Mouse (Mus musculus) inflammation-experienced regulatory T-cells, adult 16 weeks (primary cell): Measurements from ENCODE around the gene Aadacl2. TPM values are rescaled to one million over a fixed set of nuclear protein-coding genes. Genes with fewer than 3 reads are reported as not detected.

Source experiments
- polyA plus RNA-seq: library from polyadenylated mRNA; unstranded; fragments of 100-300 nt; shearing (Covaris generic); gene quantifications from one replicate; pipeline ENCODE4 v1.2.1, GENCODE M21; 2017

The Aadacl2 gene
- polyA plus RNA-seq: not detected

GRCm38 (mm10) chr3:60006443-60006842 is at the start of gene Aadacl2:
Gene Aadacl2, plus strand, starts transcription at chr3:60006743.

GRCm38 (mm10) chr3:60025417-60025816 is 18.9 kb downstream of the Aadacl2 start, which contains the start of gene Aadac:
Gene Aadac, plus strand, starts transcription at chr3:60025717.

Other genes with a start within 250 kb of the Aadacl2 start
- not detected for gene Gm8298, start 145.7 kb upstream of the Aadacl2 start, polyA plus RNA-seq
- gene C130079G13Rik, start 81.5 kb upstream of the Aadacl2 start, polyA plus RNA-seq: not detected
- not detected for gene Aadac, start 19.0 kb downstream of the Aadacl2 start, polyA plus RNA-seq
- gene Sucnr1, start 75.1 kb downstream of the Aadacl2 start, polyA plus RNA-seq: not detected